Mouse (Mus musculus) frontal cortex, adult (tissue): ENCODE measurements around the gene Rnaseh1.

Experiments used
- ATAC-seq: cut with Nextera tagmentation; 2 replicates; pipeline ENCODE4 v1.9.2; 2017; ENCODE audit warnings: mild to moderate bottlenecking, moderate library complexity, mixed read lengths; ENCODE audit not compliant: low TSS enrichment

Rnaseh1 gene

GRCm38 (mm10) chr12:28649141-28650110 lies at the start of gene Rnaseh1:
Gene Rnaseh1 (plus strand): TSS chr12:28649602.
- peak; percentile 97 for ATAC-seq

- no peak for ATAC-seq
Observed at GRCm38 (mm10) chr12:28602259-28602658, 47.1 kb upstream of the Rnaseh1 start.

- ATAC-seq, result no peak
Observed at GRCm38 (mm10) chr12:28603494-28603893, 45.9 kb upstream of the Rnaseh1 start.

- ATAC-seq, result peak; percentile 80
Observed at GRCm38 (mm10) chr12:28607546-28608305, 41.7 kb upstream of the Rnaseh1 start.

- ATAC-seq, result peak; percentile 82
Observed at GRCm38 (mm10) chr12:28612391-28612790, 37.0 kb upstream of the Rnaseh1 start.

- no peak for ATAC-seq
Observed at GRCm38 (mm10) chr12:28614401-28614800, 35.0 kb upstream of the Rnaseh1 start.

- no peak for ATAC-seq
Observed at GRCm38 (mm10) chr12:28617297-28617696, 32.1 kb upstream of the Rnaseh1 start.

GRCm38 (mm10) chr12:28621451-28622166 lies 27.8 kb upstream of the Rnaseh1 start:
- ATAC-seq, result no peak

- peak; percentile 75 for ATAC-seq
Observed at GRCm38 (mm10) chr12:28622167-28622532, 27.3 kb upstream of the Rnaseh1 start.

- 0 out of 2 replicates have a peak, but pooled peaks have one; percentile 2 for ATAC-seq
Observed at GRCm38 (mm10) chr12:28622641-28623040, 26.8 kb upstream of the Rnaseh1 start.

- ATAC-seq, result no peak
Observed at GRCm38 (mm10) chr12:28623195-28623594, 26.2 kb upstream of the Rnaseh1 start, which contains the start of gene Colec11. Gene Colec11 (minus strand): TSS chr12:28623377.

- no peak for ATAC-seq
Observed at GRCm38 (mm10) chr12:28624251-28624650, 25.2 kb upstream of the Rnaseh1 start.

GRCm38 (mm10) chr12:28625407-28625806 lies 24.0 kb upstream of the Rnaseh1 start:
- no peak for ATAC-seq

GRCm38 (mm10) chr12:28627092-28627491 lies 22.3 kb upstream of the Rnaseh1 start:
- ATAC-seq, result no peak

- no peak for ATAC-seq
Observed at GRCm38 (mm10) chr12:28628436-28628835, 21.0 kb upstream of the Rnaseh1 start.

GRCm38 (mm10) chr12:28635058-28635534 lies 14.3 kb upstream of the Rnaseh1 start:
- no peak for ATAC-seq

GRCm38 (mm10) chr12:28635535-28636476 lies 13.6 kb upstream of the Rnaseh1 start, which contains the start of gene Rps7:
Gene Rps7 (minus strand): TSS chr12:28635953.
- peak; percentile 99 for ATAC-seq

- no peak for ATAC-seq
Observed at GRCm38 (mm10) chr12:28636543-28636942, 12.9 kb upstream of the Rnaseh1 start.

- ATAC-seq, result no peak
Observed at GRCm38 (mm10) chr12:28638778-28639177, 10.6 kb upstream of the Rnaseh1 start.

GRCm38 (mm10) chr12:28662628-28663027 lies 13.2 kb downstream of the Rnaseh1 start:
- ATAC-seq, result no peak
